Mouse (Mus musculus) cerebellum, adult 2 months (tissue): Measurements from ENCODE around the gene Daglb.

Source experiments
- CTCF ChIP-seq: fragments of 200-500 bp; IDR thresholded peaks from 2 replicates; pipeline ENCODE4 v1.5.1; 2011; ENCODE audit warnings: low read depth, mild to moderate bottlenecking, control low read depth, low read length, moderate library complexity, borderline replicate concordance; ENCODE audit not compliant: insufficient read depth
- POLR2A ChIP-seq: fragments of 200-500 bp; IDR thresholded peaks from 2 replicates; pipeline ENCODE4 v1.6.1; 2011; ENCODE audit warnings: low read length, control low read depth, borderline replicate concordance; ENCODE audit not compliant: insufficient read depth

- TF ChIP-seq POLR2A = no peak
- TF ChIP-seq CTCF = no peak
Observed at GRCm38 (mm10) chr5:143475153-143475844, 10.9 kb downstream of the Daglb start.
